Mouse (Mus musculus): ENCODE data around the gene Tm4sf5. TPM values are rescaled to one million over a fixed set of nuclear protein-coding genes. Genes with fewer than 3 reads are reported as not detected.

Tm4sf5 gene
- total RNA-seq, 1 experiment = 4.6 TPM

GRCm38 (mm10) chr11:70465211-70465610, 39.8 kb upstream of the Tm4sf5 start:
- in situ Hi-C loops (cut with MboI; ENCODE audit: low sequenced_read_pairs in 2 of 2, unreplicated experiment in 2 of 2) = no loop called here
- DNase-seq (ENCODE audit: low read depth, low spot score) = no peak
- TF ChIP-seq CHD2 (IDR thresholded peaks at IDR 0.05; ENCODE audit: low read depth, low read length) (no peak), MAFK (IDR thresholded peaks at IDR 0.05; ENCODE audit: insufficient read depth, low read depth, low read length) (no peak), ZC3H11A (IDR thresholded peaks at IDR 0.05; ENCODE audit: borderline replicate concordance, low read depth, low read length) (no peak), HCFC1 (IDR thresholded peaks at IDR 0.05; ENCODE audit: borderline replicate concordance, insufficient read depth, low read length) (no peak), ZNF384 (IDR thresholded peaks at IDR 0.05; ENCODE audit: low read depth, low read length) (no peak)
- H3K36me3 ChIP-seq (ENCODE audit: control insufficient read depth, insufficient read depth, low read length, poor library complexity, severe bottlenecking) = no peaks in the 10 kb centered on the region
- H3K4me3 ChIP-seq (ENCODE audit: insufficient read depth in 1 of 2, low read depth in 1 of 2, low read length in 2 of 2, poor library complexity in 1 of 2, severe bottlenecking in 1 of 2) = peak overlapping the region; percentile 62 to 63
- peak overlapping the region; percentile 61; the same call in 1 of the 2 replicates for H3K9ac ChIP-seq (ENCODE audit: insufficient read depth, low read depth, low read length, poor library complexity, severe bottlenecking)
- no peaks in the 10 kb centered on the region for H3K9me3 ChIP-seq (ENCODE audit: control insufficient read depth, insufficient read depth, low read depth, low read length)
- no peak overlapping the region for H3K27ac ChIP-seq (ENCODE audit: insufficient read depth, low read depth, low read length, poor library complexity, severe bottlenecking)
- peaks cover 0 to 3% of the 10 kb centered on the region in 2 experiments; a peak in 1 of 4 replicates for H3K4me1 ChIP-seq (ENCODE audit: control insufficient read depth in 2 of 2, insufficient read depth in 2 of 2, low read length in 2 of 2, poor library complexity in 1 of 2)

GRCm38 (mm10) chr11:70465824-70466223, 39.2 kb upstream of the Tm4sf5 start:
- H3K9me3 ChIP-seq (ENCODE audit: control insufficient read depth, insufficient read depth, low read depth, low read length) = no peaks in the 10 kb centered on the region
- peak overlapping the region; percentile 62 to 63 for H3K4me3 ChIP-seq (ENCODE audit: insufficient read depth in 1 of 2, low read depth in 1 of 2, low read length in 2 of 2, poor library complexity in 1 of 2, severe bottlenecking in 1 of 2)
- no peak for TF ChIP-seq ZNF384 (IDR thresholded peaks at IDR 0.05; ENCODE audit: low read depth, low read length)
- no peak for TF ChIP-seq ZC3H11A (IDR thresholded peaks at IDR 0.05; ENCODE audit: borderline replicate concordance, low read depth, low read length)
- no peak for TF ChIP-seq CHD2 (IDR thresholded peaks at IDR 0.05; ENCODE audit: low read depth, low read length)
- TF ChIP-seq HCFC1 (IDR thresholded peaks at IDR 0.05; ENCODE audit: borderline replicate concordance, insufficient read depth, low read length) = no peak
- TF ChIP-seq MAFK (IDR thresholded peaks at IDR 0.05; ENCODE audit: insufficient read depth, low read depth, low read length) = no peak
- in situ Hi-C loops (cut with MboI; ENCODE audit: low sequenced_read_pairs in 2 of 2, unreplicated experiment in 2 of 2) = no loop called here
- H3K9ac ChIP-seq (ENCODE audit: insufficient read depth, low read depth, low read length, poor library complexity, severe bottlenecking) = peak overlapping the region; percentile 61; the same call in 1 of the 2 replicates
- no peak for DNase-seq (ENCODE audit: low read depth, low spot score)
- H3K36me3 ChIP-seq (ENCODE audit: control insufficient read depth, insufficient read depth, low read length, poor library complexity, severe bottlenecking) = no peaks in the 10 kb centered on the region
- H3K27ac ChIP-seq (ENCODE audit: insufficient read depth, low read depth, low read length, poor library complexity, severe bottlenecking) = no peak overlapping the region
- peaks cover 0 to 3% of the 10 kb centered on the region in 2 experiments; a peak in 1 of 4 replicates for H3K4me1 ChIP-seq (ENCODE audit: control insufficient read depth in 2 of 2, insufficient read depth in 2 of 2, low read length in 2 of 2, poor library complexity in 1 of 2)

- H3K36me3 ChIP-seq (ENCODE audit: control insufficient read depth, insufficient read depth, low read length, poor library complexity, severe bottlenecking) = no peaks in the 10 kb centered on the region
- no peak overlapping the region for H3K27ac ChIP-seq (ENCODE audit: insufficient read depth, low read depth, low read length, poor library complexity, severe bottlenecking)
- H3K9me3 ChIP-seq (ENCODE audit: control insufficient read depth, insufficient read depth, low read depth, low read length) = no peaks in the 10 kb centered on the region
- no peak overlapping the region for H3K9ac ChIP-seq (ENCODE audit: insufficient read depth, low read depth, low read length, poor library complexity, severe bottlenecking)
- DNase-seq (ENCODE audit: low read depth, low spot score) = no peak
- TF ChIP-seq MAFK (IDR thresholded peaks at IDR 0.05; ENCODE audit: insufficient read depth, low read depth, low read length) (no peak), CHD2 (IDR thresholded peaks at IDR 0.05; ENCODE audit: low read depth, low read length) (no peak), ZC3H11A (IDR thresholded peaks at IDR 0.05; ENCODE audit: borderline replicate concordance, low read depth, low read length) (no peak), HCFC1 (IDR thresholded peaks at IDR 0.05; ENCODE audit: borderline replicate concordance, insufficient read depth, low read length) (no peak)
- in situ Hi-C loops (cut with MboI; ENCODE audit: low sequenced_read_pairs in 2 of 2, unreplicated experiment in 2 of 2) = no loop called here
- no peak overlapping the region for H3K4me3 ChIP-seq (ENCODE audit: insufficient read depth in 1 of 2, low read depth in 1 of 2, low read length in 2 of 2, poor library complexity in 1 of 2, severe bottlenecking in 1 of 2)
- peaks cover 0 to 3% of the 10 kb centered on the region in 2 experiments; a peak in 1 of 4 replicates for H3K4me1 ChIP-seq (ENCODE audit: control insufficient read depth in 2 of 2, insufficient read depth in 2 of 2, low read length in 2 of 2, poor library complexity in 1 of 2)
Measured at GRCm38 (mm10) chr11:70467902-70468619, 37.0 kb upstream of the Tm4sf5 start.

GRCm38 (mm10) chr11:70469764-70470163, 35.3 kb upstream of the Tm4sf5 start:
- no peaks in the 10 kb centered on the region for H3K9me3 ChIP-seq (ENCODE audit: control insufficient read depth, insufficient read depth, low read depth, low read length)
- in situ Hi-C loops (cut with MboI; ENCODE audit: low sequenced_read_pairs in 2 of 2, unreplicated experiment in 2 of 2) = no loop called here
- H3K27ac ChIP-seq (ENCODE audit: insufficient read depth, low read depth, low read length, poor library complexity, severe bottlenecking) = no peak overlapping the region
- H3K9ac ChIP-seq (ENCODE audit: insufficient read depth, low read depth, low read length, poor library complexity, severe bottlenecking) = no peak overlapping the region
- no peak for DNase-seq (ENCODE audit: low read depth, low spot score)
- H3K36me3 ChIP-seq (ENCODE audit: control insufficient read depth, insufficient read depth, low read length, poor library complexity, severe bottlenecking) = no peaks in the 10 kb centered on the region
- no peak overlapping the region for H3K4me3 ChIP-seq (ENCODE audit: insufficient read depth in 1 of 2, low read depth in 1 of 2, low read length in 2 of 2, poor library complexity in 1 of 2, severe bottlenecking in 1 of 2)
- no peak for TF ChIP-seq ZNF384 (IDR thresholded peaks at IDR 0.05; ENCODE audit: low read depth, low read length)
- TF ChIP-seq HCFC1 (IDR thresholded peaks at IDR 0.05; ENCODE audit: borderline replicate concordance, insufficient read depth, low read length) = no peak
- H3K4me1 ChIP-seq (ENCODE audit: control insufficient read depth in 2 of 2, insufficient read depth in 2 of 2, low read length in 2 of 2, poor library complexity in 1 of 2) = peaks cover 0 to 1% of the 10 kb centered on the region in 2 experiments; a peak in 1 of 4 replicates

Measured in ES-E14 (cell line).